Mouse (Mus musculus) small intestine, adult 2 months (tissue): ENCODE measurements around the gene Usp38.

Source experiments
- CTCF ChIP-seq: fragments of 200-500 bp; IDR thresholded peaks from 2 replicates; pipeline ENCODE4 v1.5.1; 2012; ENCODE audit warnings: low read depth, mild to moderate bottlenecking, control low read depth, inconsistent platforms, low read length, moderate library complexity, mixed read lengths; ENCODE audit not compliant: insufficient replicate concordance, insufficient read length; ENCODE audit errors: extremely low read depth
- POLR2A ChIP-seq: fragments of 200-500 bp; IDR thresholded peaks from 2 replicates; pipeline ENCODE4 v1.6.1; 2012; ENCODE audit warnings: low read depth, mild to moderate bottlenecking, control low read depth, inconsistent platforms, low read length, moderate library complexity

DNA sequence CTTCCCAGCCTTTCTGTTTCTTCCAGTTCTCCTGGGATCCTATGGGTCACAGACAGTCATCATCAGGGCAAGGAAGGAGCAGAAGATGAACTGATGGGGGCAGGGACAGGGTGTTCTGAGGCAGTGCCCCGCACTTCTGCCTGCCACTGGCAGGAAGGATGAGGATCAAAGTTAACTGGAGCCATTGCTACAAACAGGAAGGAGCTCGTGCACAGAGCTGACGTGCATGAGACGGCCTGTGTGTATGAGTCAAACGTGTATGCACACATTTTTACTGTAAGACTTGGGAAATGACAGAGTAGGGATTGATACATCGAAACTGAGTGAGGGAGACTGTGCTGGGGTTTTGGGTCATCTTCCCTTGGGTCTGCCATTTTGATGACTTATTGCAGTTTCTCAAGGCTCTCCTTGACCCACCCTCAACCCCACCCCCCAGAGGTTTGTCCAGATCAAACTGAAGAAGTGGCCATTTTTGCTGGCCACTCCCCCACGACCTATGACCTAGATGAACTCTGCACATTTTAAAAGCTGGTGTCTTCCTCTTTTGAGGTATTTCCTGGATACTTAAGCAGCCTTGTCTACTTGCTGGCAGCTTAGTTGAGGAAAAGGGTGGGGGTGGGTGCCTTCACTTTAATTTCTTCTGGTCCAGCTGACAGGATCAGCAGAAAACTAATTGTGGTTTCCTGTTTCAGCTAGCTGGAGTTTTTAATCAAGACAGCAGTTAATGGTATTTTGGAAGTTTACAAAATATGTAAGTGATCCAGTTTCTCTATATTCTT is 66.1 kb downstream of the Usp38 start:
- no peak for TF ChIP-seq CTCF
- TF ChIP-seq POLR2A, result no peak
